In genomic region chr13:70057920-70058319, GRCm38 (mm10) we compare ENCODE assay signal across 16 mouse cellular contexts.
DNase-seq lines count a peak whose midpoint lies in the region; ATAC-seq lines count a peak whose summit lies in the region.
"Had no signal": no experiment of that assay in that cellular context is flagged by ENCODE, and none has a peak within 500 bp of the region (broad histone marks: within the 10 kb centered on the region; RNA-seq: fewer than 3 reads in every experiment).

No protein-coding gene starts in this region.

- H3K4me3 ChIP-seq in embryonic facial prominence, embryonic 14.5 days (ENCODE audit: low read depth, low read length): no peak overlapping the region
- H3K4me3 ChIP-seq in embryonic facial prominence, embryonic 10.5 days: no peak overlapping the region
- no peak overlapping the region for H3K4me3 ChIP-seq in hindbrain, embryonic 11.5 days (ENCODE audit: low read depth, low read length)
- no peak overlapping the region for H3K4me3 ChIP-seq in midbrain, embryonic 14.5 days (replicated peaks; ENCODE audit: low read depth, low read length)
- H3K4me3 ChIP-seq: limb, embryonic 12.5 days; liver, embryonic 13.5 days had no signal

- H3K27me3 ChIP-seq in embryonic facial prominence, embryonic 14.5 days (replicated peaks; ENCODE audit: control insufficient read depth, insufficient read depth, low read length): no peaks in the 10 kb centered on the region
- H3K27me3 ChIP-seq in embryonic facial prominence, embryonic 10.5 days (replicated peaks; ENCODE audit: low read depth, poor library complexity, severe bottlenecking): no peaks in the 10 kb centered on the region
- no peaks in the 10 kb centered on the region for H3K27me3 ChIP-seq in hindbrain, embryonic 11.5 days (ENCODE audit: control insufficient read depth, insufficient read depth, low read length)
- no peaks in the 10 kb centered on the region for H3K27me3 ChIP-seq in midbrain, embryonic 14.5 days (ENCODE audit: control insufficient read depth, insufficient read depth, low read length)
- H3K27me3 ChIP-seq: limb, embryonic 12.5 days; liver, embryonic 13.5 days had no signal

- ATAC-seq in embryonic facial prominence, embryonic 14.5 days (ENCODE audit: low read depth): 0 out of 2 replicates have a peak, but pooled peaks have one; percentile 18
- 0 out of 2 replicates have a peak, but pooled peaks have one; percentile 17 for ATAC-seq in hindbrain, embryonic 11.5 days (ENCODE audit: low FRiP score)
- ATAC-seq in midbrain, embryonic 14.5 days (ENCODE audit: low FRiP score, low TSS enrichment): peak; percentile 82
- ATAC-seq in monocyte, adult 5-6 weeks (replicated peaks; ENCODE audit: insufficient number of reproducible peaks, low FRiP score, low TSS enrichment, poor library complexity, severe bottlenecking): no peak
- ATAC-seq in cerebellum, adult (ENCODE audit: insufficient number of reproducible peaks, low FRiP score, low TSS enrichment): no peak

- peak; percentile 19 for DNase-seq in embryonic facial prominence, embryonic 14.5 days (ENCODE audit: low spot score)
- no peak for DNase-seq in embryonic facial prominence, embryonic 10.5 days (ENCODE audit: low spot score)
- peak; percentile 4 for DNase-seq in R1 (ENCODE audit: low read depth, low spot score)
- no peak for DNase-seq in hindbrain, embryonic 11.5 days (ENCODE audit: low spot score)
- peak; percentile 77 for DNase-seq in midbrain, embryonic 14.5 days
- DNase-seq in layer of hippocampus, postnatal 25 days (ENCODE audit: extremely low spot score in 1 of 2, low spot score in 1 of 2): no peak
- DNase-seq: adrenal gland, adult 8-10 months; cerebellum, adult 8-10 months; kidney, adult 2 months; kidney, postnatal 25 days; liver, embryonic 13.5 days; lung, postnatal 10 days; right cerebral cortex, postnatal 25 days had no signal

- WGBS in embryonic facial prominence, embryonic 14.5 days: 60% methylated on average over 9 of the region's 9 CpGs
- 77% methylated on average over 9 of the region's 9 CpGs for WGBS in embryonic facial prominence, embryonic 10.5 days
- 53% methylated on average over 9 of the region's 9 CpGs for WGBS in hindbrain, embryonic 11.5 days
- 22% methylated on average over 9 of the region's 9 CpGs for WGBS in midbrain, embryonic 14.5 days

- no peak overlapping the region for H3K4me2 ChIP-seq in embryonic facial prominence, embryonic 14.5 days (ENCODE audit: low read depth, low read length)
- no peak overlapping the region for H3K4me2 ChIP-seq in hindbrain, embryonic 11.5 days (replicated peaks; ENCODE audit: low read depth, low read length)
- H3K4me2 ChIP-seq in midbrain, embryonic 14.5 days (ENCODE audit: low read length): no peak overlapping the region
- H3K4me2 ChIP-seq: limb, embryonic 12.5 days; liver, embryonic 13.5 days had no signal

- H3K9ac ChIP-seq in embryonic facial prominence, embryonic 14.5 days (ENCODE audit: low read depth, low read length): no peak overlapping the region
- H3K9ac ChIP-seq in hindbrain, embryonic 11.5 days (ENCODE audit: low read depth, low read length): no peak overlapping the region
- H3K9ac ChIP-seq in midbrain, embryonic 14.5 days (replicated peaks; ENCODE audit: low read length): no peak overlapping the region
- H3K9ac ChIP-seq: limb, embryonic 12.5 days; liver, embryonic 13.5 days had no signal

- H3K27ac ChIP-seq in embryonic facial prominence, embryonic 14.5 days (replicated peaks; ENCODE audit: low read depth, low read length): no peak overlapping the region
- H3K27ac ChIP-seq in embryonic facial prominence, embryonic 10.5 days (replicated peaks): no peak overlapping the region
- no peak overlapping the region for H3K27ac ChIP-seq in hindbrain, embryonic 11.5 days (ENCODE audit: low read depth, low read length)
- H3K27ac ChIP-seq in midbrain, embryonic 14.5 days (replicated peaks; ENCODE audit: low read depth, low read length): peak overlapping the region; percentile 47
- H3K27ac ChIP-seq: limb, embryonic 12.5 days; liver, embryonic 13.5 days had no signal

- no peaks in the 10 kb centered on the region for H3K9me3 ChIP-seq in embryonic facial prominence, embryonic 14.5 days (ENCODE audit: control insufficient read depth, low read length)
- H3K9me3 ChIP-seq in embryonic facial prominence, embryonic 10.5 days: no peaks in the 10 kb centered on the region
- H3K9me3 ChIP-seq in hindbrain, embryonic 11.5 days (ENCODE audit: control insufficient read depth, low read length): no peaks in the 10 kb centered on the region
- H3K9me3 ChIP-seq in midbrain, embryonic 14.5 days (ENCODE audit: control insufficient read depth, low read length): no peaks in the 10 kb centered on the region
- H3K9me3 ChIP-seq: limb, embryonic 12.5 days; liver, embryonic 13.5 days had no signal

- H3K4me1 ChIP-seq in embryonic facial prominence, embryonic 14.5 days (ENCODE audit: control insufficient read depth, insufficient read depth, low read length): no peaks in the 10 kb centered on the region
- H3K4me1 ChIP-seq in embryonic facial prominence, embryonic 10.5 days: no peaks in the 10 kb centered on the region
- H3K4me1 ChIP-seq in hindbrain, embryonic 11.5 days (replicated peaks; ENCODE audit: control insufficient read depth, insufficient read depth, low read length): no peaks in the 10 kb centered on the region
- H3K4me1 ChIP-seq in midbrain, embryonic 14.5 days (ENCODE audit: control insufficient read depth, insufficient read depth, low read length): peaks cover 21% of the 10 kb centered on the region
- H3K4me1 ChIP-seq: limb, embryonic 12.5 days; liver, embryonic 13.5 days had no signal

- H3K36me3 ChIP-seq in embryonic facial prominence, embryonic 14.5 days (ENCODE audit: control insufficient read depth, insufficient read depth, low read length): no peaks in the 10 kb centered on the region
- no peaks in the 10 kb centered on the region for H3K36me3 ChIP-seq in embryonic facial prominence, embryonic 10.5 days (replicated peaks)
- H3K36me3 ChIP-seq in hindbrain, embryonic 11.5 days (ENCODE audit: control insufficient read depth, insufficient read depth, low read length): no peaks in the 10 kb centered on the region
- H3K36me3 ChIP-seq in midbrain, embryonic 14.5 days (ENCODE audit: control insufficient read depth, insufficient read depth, low read length): no peaks in the 10 kb centered on the region
- H3K36me3 ChIP-seq: limb, embryonic 12.5 days; liver, embryonic 13.5 days had no signal

Comparison
In these comparisons a context has a peak if more than half of its experiments do, and no peak if none do; other contexts are left out.
1. DNase-seq: peak in embryonic facial prominence, embryonic 14.5 days (single experiment), R1 (single experiment) and midbrain, embryonic 14.5 days (single experiment); none in embryonic facial prominence, embryonic 10.5 days (single experiment), hindbrain, embryonic 11.5 days (single experiment) and layer of hippocampus, postnatal 25 days (0 of 2).
2. ATAC-seq: peak in embryonic facial prominence, embryonic 14.5 days (single experiment), hindbrain, embryonic 11.5 days (single experiment) and midbrain, embryonic 14.5 days (single experiment); none in monocyte, adult 5-6 weeks (single experiment) and cerebellum, adult (single experiment).